Mouse (Mus musculus): Measurements from ENCODE around the gene Cdc123.

- TF ChIP-seq CTCF (IDR thresholded peaks at IDR 0.05; ENCODE audit: low read depth) (no peak), EP300 (optimal IDR thresholded peaks at IDR 0.05) (no peak)
Observed at GRCm38 (mm10) chr2:5851866-5852265, 6.9 kb upstream of the Cdc123 start.

Data from stomach, postnatal 0 days (tissue).